Mouse (Mus musculus) embryo, embryonic 10.5 days (tissue): Measurements from ENCODE around the gene Asnsd1.
"Not testable (repeated sequence)": the region's sequence is repeated elsewhere in the genome, so short reads cannot be mapped to it uniquely, and the experiment has no call there.

Source experiments
- DNase-seq: peaks from one replicate; pipeline ENCODE4 v3.0.0-alpha.2; 2015; ENCODE audit warnings: low spot score

Gene Asnsd1

GRCm38 (mm10) chr1:53352327-53353261 is at the start of gene Asnsd1, which contains the start of the genes Asdurf and Gm28551:
Gene Asnsd1, minus strand, starts transcription at chr1:53352752.
Gene Asdurf, minus strand, starts transcription at chr1:53352619.
Gene Gm28551, minus strand, starts transcription at chr1:53352667.
- DNase-seq, result peak; percentile 96

GRCm38 (mm10) chr1:53393936-53394760 is 41.6 kb upstream of the Asnsd1 start:
- DNase-seq, result peak; percentile 7

- no peak for DNase-seq
These were observed 36.2 kb upstream of the Asnsd1 start for GRCm38 (mm10) chr1:53388762-53389161.

- DNase-seq, result no peak
These were observed 31.6 kb upstream of the Asnsd1 start for GRCm38 (mm10) chr1:53384085-53384688.

- DNase-seq, result no peak
These were observed 25.2 kb upstream of the Asnsd1 start for GRCm38 (mm10) chr1:53377731-53378130.

- DNase-seq, result not testable (repeated sequence)
These were observed 23.4 kb upstream of the Asnsd1 start for GRCm38 (mm10) chr1:53375965-53376364.

GRCm38 (mm10) chr1:53358988-53359387 is 6.4 kb upstream of the Asnsd1 start:
- DNase-seq, result no peak

- DNase-seq, result no peak
These were observed 11.5 kb downstream of the Asnsd1 start for GRCm38 (mm10) chr1:53341071-53341470.

- DNase-seq, result not testable (repeated sequence)
These were observed 15.1 kb downstream of the Asnsd1 start for GRCm38 (mm10) chr1:53337403-53337802.

- DNase-seq, result no peak
These were observed 17.1 kb downstream of the Asnsd1 start for GRCm38 (mm10) chr1:53335465-53335864.

- not testable (repeated sequence) for DNase-seq
These were observed 19.0 kb downstream of the Asnsd1 start for GRCm38 (mm10) chr1:53333527-53333926.

- no peak for DNase-seq
These were observed 27.6 kb downstream of the Asnsd1 start for GRCm38 (mm10) chr1:53324827-53325494.

- no peak for DNase-seq
These were observed 28.3 kb downstream of the Asnsd1 start for GRCm38 (mm10) chr1:53324277-53324676.

GRCm38 (mm10) chr1:53323254-53323653 is 29.3 kb downstream of the Asnsd1 start:
- DNase-seq, result no peak

GRCm38 (mm10) chr1:53321662-53322344 is 30.7 kb downstream of the Asnsd1 start:
- DNase-seq, result no peak

- peak; percentile 92 for DNase-seq
These were observed 39.3 kb downstream of the Asnsd1 start, which contains the start of gene Osgepl1 for GRCm38 (mm10) chr1:53312989-53313967. Gene Osgepl1, plus strand, starts transcription at chr1:53313624.

- no peak for DNase-seq
These were observed 52.0 kb downstream of the Asnsd1 start for GRCm38 (mm10) chr1:53300506-53300905.

GRCm38 (mm10) chr1:53296581-53297383 is 55.8 kb downstream of the Asnsd1 start, which contains the start of the genes Pms1, Ormdl1 and Gm28778:
Gene Pms1, minus strand, starts transcription at chr1:53297018.
Gene Ormdl1, plus strand, starts transcription at chr1:53297095.
Gene Gm28778, plus strand, starts transcription at chr1:53297111.
- peak; percentile 96 for DNase-seq
